Mouse (Mus musculus): ENCODE measurements around the gene Eps8. TPM values are rescaled to one million over a fixed set of nuclear protein-coding genes. Genes with fewer than 3 reads are reported as not detected.
"Not testable (repeated sequence)": the region's sequence is repeated elsewhere in the genome, so short reads cannot be mapped to it uniquely, and the experiment has no call there.

The Eps8 gene
- total RNA-seq, 2 experiments from 2014 or later: 35.4 to 41.4 TPM

DNA sequence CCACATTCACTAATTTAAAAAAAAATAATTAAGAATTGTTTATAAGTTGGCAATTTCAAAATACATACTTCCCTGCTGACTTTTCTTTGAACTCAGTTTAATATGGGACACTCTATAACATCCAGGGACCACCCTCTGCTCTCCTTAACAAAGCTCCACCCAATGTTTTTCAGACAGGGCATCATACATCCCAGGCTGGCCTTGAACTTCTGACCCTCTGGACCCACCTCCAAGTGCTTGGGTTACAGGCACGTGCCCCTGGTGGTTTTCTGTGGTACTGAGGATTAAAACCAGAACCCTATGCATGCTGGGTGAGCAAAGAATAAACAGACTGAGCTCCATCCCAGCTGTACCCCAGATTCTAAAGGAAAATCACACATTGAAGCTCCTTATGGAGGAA, 150.6 kb downstream of the Eps8 start:
- intact Hi-C loops (cut with DNase I): no loop called here
- DNase-seq (ENCODE audit: extremely low spot score in 1 of 2, low spot score in 2 of 2): no peak

DNA sequence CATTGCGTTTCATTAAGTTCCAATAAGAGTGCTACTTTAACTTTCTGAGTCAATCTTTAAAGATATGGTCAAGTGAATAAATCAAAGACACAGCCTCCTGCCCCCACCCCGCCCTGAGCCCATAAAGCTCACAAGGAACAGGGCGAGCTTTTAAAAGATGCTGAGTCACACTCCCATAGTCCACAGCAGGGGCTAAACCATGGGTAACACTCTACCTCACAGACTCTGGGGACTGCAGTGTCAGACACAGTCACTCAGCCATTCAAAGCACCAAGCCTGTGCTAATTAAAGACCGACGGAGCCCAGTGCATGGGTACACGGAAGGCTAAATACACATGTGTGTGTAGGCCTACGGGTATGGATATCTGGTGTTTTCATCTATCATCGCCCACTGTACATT, 151.2 kb downstream of the Eps8 start:
- DNase-seq (ENCODE audit: extremely low spot score in 1 of 2, low spot score in 2 of 2): no peak

DNA sequence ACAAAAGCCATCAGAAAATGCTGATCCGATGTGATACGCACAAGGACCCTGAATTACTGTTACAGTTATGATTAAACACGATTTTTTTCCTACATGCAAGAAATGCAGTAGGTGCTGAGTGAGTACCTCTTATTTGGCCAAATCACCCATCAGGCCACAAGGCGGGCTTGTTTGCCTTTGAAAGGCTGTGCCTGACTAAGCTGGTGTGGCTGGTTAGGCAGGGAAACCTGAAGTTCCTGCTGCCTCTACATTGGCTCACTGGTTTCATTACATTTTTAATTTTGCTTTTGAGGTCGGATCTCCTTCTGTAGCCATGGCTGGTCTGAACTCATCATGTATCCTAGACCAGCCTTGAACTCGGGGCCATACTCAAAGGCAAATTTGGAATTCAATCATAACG, 151.7 kb downstream of the Eps8 start:
- intact Hi-C loops (cut with DNase I): no loop called here
- DNase-seq (ENCODE audit: extremely low spot score in 1 of 2, low spot score in 2 of 2): no peak

More for the DNA sequence above, 151.2 kb downstream of the Eps8 start:
- intact Hi-C loops (cut with DNase I): no loop called here

DNA sequence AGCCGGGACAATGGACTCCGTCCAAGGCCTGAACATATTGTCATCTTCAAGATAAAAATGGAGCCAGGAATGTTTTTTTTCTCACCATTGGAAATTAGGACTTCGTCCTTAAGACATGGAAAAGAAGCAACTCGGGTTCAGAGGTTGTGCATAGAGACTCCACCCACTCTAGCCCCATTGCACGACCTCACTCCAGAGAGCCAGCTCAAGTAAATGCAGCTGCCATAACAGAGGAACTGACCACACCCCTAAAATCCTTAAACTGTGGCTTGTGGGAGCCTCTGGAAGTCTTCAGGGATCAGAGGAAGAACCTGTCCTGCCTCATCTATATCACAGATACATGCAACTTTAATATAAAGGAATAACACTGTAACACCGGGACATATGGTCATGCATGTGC, 155.9 kb downstream of the Eps8 start:
- intact Hi-C loops (cut with DNase I): no loop called here
- DNase-seq (ENCODE audit: extremely low spot score in 1 of 2, low spot score in 2 of 2): no peak

DNA sequence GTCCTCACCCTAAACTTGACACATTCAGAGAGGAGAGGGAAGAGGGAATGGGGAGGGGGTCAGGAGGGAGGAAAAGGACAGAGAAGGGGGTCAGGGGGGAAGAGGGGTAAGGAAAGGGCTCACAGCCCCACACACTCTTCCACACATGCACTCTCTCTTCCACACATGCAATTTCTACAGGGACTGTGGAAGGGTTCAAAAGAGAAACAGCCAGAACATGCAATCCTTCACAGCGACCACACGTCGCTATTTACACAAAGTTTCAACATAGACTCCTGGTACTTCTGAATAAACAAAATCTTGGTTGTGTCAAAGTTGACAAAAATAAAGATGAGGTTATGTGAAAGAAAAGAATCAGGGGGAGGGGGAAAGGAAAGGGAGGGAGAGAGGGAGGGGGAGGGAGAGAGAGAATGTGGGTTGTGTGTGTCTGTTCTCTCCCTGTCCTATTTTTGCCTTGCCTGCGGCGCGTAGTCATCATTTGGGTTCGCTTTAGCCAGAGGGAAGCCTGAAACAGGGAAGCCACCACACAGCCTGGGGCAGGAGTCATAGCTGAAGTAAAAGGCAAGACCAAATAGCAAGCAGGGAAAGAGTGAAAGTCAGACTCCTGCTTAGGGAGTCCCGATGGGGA, 157.4 kb downstream of the Eps8 start:
- intact Hi-C loops (cut with DNase I): no loop called here
- no peak for DNase-seq (ENCODE audit: extremely low spot score in 1 of 2, low spot score in 2 of 2)

DNA sequence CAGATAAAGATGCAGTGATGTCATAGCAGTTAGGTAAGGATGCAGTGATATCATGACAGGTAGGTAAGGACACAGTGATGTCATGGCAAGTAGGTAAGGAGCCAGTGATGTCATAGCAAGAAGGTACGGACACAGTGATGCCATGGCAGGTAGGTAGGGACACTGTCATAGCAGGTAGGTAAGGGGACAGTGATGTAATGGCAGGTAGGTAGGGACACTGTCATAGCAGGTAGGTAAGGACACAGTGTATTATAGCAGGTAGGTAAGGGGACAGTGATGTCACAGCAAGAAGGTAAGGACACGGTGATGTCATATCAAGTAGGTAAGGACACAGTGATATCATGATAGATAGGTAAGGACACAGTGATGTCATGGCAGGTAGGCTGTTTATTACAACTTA, 158.1 kb downstream of the Eps8 start:
- intact Hi-C loops (cut with DNase I): no loop called here
- DNase-seq (ENCODE audit: extremely low spot score in 1 of 2, low spot score in 2 of 2): no peak

DNA sequence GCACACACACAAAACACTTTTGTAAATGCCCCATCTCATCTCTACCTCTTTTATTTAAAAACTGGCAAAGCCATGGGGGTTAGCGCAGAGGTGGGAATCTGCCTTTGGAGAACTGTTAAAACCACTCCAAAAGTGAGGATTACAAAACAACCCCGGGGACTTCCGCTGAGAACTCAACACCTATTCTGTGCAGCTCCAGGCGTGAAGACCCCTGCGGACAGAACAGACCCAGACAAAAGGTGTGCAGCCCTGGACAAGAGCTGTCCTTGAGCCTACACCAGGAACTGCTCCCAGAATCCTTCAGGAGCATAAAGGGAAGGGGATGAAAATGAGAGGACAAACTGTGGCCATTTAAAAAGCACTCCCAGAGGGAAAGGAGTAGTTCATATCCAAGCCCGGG, 159.4 kb downstream of the Eps8 start:
- DNase-seq (ENCODE audit: extremely low spot score in 1 of 2, low spot score in 2 of 2): no peak
- intact Hi-C loops (cut with DNase I): no loop called here

DNA sequence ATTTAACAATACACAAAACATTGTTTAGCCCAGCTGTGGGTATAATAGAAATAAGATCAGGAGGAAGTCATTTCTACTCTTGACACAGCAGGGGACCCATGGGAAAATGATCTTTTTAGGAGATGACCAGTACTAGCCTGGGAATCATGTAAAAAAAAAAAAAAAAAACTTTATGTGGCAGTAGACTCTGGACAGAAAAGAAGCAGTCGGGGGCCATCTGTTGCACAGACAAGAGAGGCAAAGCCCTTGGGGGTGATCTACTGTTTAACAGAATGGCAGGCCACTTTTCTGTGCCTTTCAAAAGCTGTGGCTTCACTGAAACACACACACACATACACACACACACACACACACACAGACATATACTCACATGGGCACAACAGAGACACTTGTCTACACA, 159.9 kb downstream of the Eps8 start:
- intact Hi-C loops (cut with DNase I): no loop called here
- DNase-seq (ENCODE audit: extremely low spot score in 1 of 2, low spot score in 2 of 2): no peak

DNA sequence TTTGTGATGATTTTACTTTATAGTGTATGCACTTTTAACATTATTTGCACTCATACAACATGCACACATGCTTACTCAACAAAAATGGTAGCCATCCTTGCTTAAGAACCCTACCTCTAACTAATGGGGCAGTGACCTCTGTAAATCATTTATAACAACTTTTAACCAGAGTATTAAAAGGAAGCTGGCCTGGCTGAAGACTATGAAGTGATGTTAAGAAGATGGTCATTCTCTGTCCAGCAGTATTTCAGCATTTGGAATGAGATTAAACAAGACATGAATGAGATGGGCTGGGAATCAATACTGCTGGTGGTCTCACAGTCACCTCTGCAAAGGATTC, 160.6 kb downstream of the Eps8 start:
- DNase-seq (ENCODE audit: extremely low spot score in 1 of 2, low spot score in 2 of 2): no peak
- intact Hi-C loops (cut with DNase I): no loop called here

DNA sequence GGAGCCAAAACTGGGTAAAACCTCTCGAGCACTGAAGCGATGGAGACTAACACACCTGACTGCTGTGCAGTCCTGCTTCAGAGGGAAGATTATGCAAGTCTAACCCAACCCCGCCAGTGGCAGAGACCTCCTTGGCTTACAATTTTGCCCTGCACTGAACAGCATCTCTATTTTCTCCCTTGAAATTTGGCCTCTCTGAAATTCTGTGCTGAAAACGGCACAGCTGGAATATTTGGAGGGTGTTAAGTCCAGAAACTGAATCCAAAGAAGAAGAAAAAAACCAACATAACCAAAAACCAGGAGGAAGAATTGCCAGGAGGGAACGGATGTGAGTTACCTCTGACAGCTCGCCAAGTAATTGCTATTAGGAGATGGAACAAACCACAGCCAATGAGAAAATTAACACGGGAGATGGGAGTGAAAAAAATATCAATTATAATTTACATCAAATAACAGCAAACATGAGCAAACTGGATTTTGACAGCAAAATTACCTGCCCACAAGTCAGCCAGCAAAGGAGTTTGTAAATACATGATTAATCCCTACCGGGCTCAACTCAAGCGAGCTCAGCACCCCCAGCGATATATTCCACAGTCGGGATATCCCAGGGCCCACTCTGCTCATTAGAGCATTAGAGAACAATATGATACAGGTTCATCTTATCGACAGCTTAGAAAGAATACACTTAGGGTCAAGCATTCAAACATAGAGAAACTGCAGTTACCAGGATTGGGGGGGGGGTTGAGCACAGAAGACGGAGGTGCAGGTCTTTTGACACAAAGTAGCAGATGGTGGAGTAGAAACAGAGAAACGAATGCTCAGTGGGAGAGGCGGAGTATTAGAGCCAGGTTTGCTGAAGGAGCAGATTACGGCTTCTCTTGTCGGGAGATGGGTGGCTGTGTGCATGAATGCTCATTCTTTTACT, 161.2 kb downstream of the Eps8 start:
- DNase-seq (ENCODE audit: extremely low spot score in 1 of 2, low spot score in 2 of 2): no peak
- intact Hi-C loops (cut with DNase I): no loop called here

DNA sequence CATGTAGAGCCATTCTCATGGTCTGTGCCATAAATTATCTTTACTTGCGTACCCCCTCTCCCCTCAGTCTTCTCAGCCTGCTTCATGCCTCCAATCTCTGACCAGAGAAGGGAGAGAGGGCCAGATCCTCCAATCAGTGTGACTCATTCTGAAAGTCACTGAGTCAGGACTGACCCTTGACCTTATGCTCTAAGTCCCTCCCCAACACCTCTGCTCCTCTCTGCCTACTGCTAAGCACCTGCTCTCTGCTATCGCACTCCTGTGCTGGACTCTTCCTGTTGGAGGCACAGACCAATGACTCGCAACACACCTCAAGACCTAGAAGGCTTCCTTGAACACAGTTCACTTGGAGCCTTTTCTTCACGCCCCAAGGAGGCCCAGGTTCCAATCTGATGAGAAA, 162.1 kb downstream of the Eps8 start:
- intact Hi-C loops (cut with DNase I): no loop called here
- DNase-seq (ENCODE audit: extremely low spot score in 1 of 2, low spot score in 2 of 2): no peak

DNA sequence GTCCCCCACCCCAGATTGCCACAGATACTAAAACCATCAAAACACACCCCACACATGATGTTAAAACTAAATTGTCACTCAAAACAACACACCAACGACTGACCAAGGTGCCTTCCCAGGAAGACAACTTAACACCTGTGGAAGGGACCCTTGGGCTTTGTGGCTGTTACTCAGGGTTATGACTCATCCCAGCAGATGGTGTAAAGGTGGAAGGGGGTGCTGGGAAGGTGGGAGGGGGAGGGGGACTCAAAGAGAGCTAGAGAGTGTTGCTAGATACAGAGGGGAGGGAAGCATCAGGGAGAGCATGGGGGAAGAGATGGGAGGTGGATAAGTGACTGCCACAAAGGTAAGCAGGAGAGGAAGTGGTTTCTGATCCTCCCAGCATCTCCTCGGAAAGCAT, 163.0 kb downstream of the Eps8 start:
- no peak for DNase-seq (ENCODE audit: extremely low spot score in 1 of 2, low spot score in 2 of 2)
- intact Hi-C loops (cut with DNase I): no loop called here

DNA sequence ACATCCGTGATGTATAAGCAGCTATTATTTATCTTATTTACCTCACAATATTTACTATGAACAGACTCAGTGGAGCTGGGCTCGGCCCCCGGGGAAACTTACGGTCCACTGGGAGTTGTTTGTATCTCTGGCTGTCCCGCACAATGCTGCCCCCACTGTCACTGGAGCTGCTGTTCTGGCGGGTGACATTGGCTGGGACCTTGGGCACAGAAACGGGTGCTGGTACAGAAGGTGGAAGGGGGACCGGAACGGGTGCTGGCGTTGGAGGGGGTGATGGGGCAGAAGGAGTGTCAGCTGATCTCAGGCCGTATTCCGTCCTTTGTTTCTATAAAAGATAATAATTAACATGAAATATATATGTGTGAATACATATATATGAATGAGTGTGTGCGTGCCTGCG, 164.6 kb downstream of the Eps8 start:
- intact Hi-C loops (cut with DNase I): no loop called here
- no peak for DNase-seq (ENCODE audit: extremely low spot score in 1 of 2, low spot score in 2 of 2)

DNA sequence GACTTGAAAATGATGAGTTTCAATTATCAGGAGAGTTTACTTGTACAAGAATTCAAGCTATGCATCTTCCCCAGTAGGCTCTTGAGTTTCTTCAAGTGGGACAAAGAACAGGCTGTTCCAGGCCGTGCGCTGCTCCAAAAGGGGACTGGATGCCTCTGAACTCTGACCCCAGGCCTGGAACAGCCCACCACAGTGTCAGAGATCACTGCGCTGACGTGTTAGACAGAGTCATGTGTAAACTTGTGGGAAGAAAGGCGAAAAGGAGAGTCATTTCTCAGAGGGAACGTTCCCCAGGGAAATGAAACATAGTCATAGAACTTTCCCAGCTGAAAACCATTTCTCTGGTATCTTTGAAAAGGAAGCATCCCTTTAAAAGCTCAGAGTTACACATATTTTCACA, 167.2 kb downstream of the Eps8 start:
- peak in 1 of 2 experiments; percentile 59 for DNase-seq (ENCODE audit: extremely low spot score in 1 of 2, low spot score in 2 of 2)
- intact Hi-C loops (cut with DNase I): no loop called here

DNA sequence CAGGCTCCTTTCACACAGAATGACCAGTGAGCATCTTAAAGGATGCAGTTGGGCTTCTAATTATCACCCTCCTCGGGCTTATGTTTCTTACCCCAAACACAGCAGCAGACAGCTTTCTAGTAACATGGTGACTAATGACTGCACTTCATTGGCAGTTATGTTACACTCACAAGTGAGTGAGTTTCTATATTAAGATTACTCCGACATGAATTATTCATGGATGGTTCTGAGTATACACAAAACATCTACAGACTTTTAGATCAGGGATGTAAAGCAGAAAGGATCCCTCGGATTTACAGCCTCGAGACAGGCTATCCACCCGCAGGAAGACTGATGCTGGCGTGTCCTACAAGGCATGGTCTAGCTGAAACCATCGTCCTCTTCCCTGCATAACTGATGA, 171.8 kb downstream of the Eps8 start:
- DNase-seq (ENCODE audit: extremely low spot score in 1 of 2, low spot score in 2 of 2): no peak
- intact Hi-C loops (cut with DNase I): no loop called here

DNA sequence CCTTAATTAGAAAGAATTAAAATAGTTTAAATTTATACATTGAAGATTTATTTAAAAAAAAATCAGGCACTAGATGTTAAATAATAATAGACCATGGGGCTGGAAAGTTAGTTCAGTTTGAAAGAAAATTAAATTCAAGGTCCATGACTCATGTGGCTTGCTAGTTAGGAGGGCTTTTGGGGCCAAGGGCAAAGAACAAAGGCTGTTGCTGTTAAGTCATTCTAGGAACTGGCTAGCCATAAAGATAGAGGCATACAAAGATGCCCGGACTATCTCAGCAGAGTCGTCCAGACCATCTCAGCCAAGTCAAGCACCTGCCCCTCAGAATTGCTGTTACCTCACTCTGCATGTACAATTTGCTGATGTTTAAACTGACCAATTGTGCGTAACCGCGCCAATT, 179.0 kb downstream of the Eps8 start:
- intact Hi-C loops (cut with DNase I); DNase-seq (ENCODE audit: extremely low spot score in 1 of 2, low spot score in 2 of 2): not testable (repeated sequence)

DNA sequence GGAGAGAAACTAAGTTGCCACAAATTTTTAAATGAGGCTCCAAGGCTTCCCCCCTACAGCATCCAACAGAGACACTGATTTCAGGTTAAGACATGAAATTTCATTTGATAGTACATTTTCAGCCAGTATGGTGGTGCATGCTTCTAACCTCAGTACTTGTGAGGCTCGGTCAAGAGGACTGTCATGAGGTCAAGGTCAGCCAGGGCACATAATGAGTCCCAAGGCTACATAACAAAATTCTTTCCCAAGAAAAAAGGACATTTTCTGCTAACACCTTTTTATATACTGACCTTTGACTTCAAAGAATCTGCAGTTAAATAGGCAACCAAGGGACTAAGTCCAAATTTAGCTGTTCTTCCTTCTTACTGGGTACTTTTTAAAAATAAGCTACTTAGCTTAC, 181.2 kb downstream of the Eps8 start:
- intact Hi-C loops (cut with DNase I): no loop called here
- DNase-seq (ENCODE audit: extremely low spot score in 1 of 2, low spot score in 2 of 2): no peak

DNA sequence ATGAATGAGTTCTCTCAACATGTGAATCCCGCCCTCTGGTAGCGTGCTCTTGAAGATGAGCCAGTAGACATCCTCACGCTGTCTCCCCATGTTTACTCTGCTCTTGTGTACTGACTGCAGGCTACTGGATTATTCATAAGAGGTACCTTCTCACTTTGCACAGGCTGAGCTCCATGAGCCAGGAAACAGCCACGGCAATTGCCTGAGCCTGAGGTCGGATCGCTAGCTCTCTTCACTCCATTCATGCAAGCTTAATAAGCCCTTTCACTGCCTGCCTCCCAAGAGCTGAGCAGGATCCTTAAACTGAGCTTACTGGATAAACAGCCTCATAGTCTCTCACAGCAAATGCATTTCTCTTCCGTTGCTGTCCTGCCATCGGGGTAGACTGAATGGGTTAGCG, 182.5 kb downstream of the Eps8 start:
- DNase-seq (ENCODE audit: extremely low spot score in 1 of 2, low spot score in 2 of 2): no peak

DNA sequence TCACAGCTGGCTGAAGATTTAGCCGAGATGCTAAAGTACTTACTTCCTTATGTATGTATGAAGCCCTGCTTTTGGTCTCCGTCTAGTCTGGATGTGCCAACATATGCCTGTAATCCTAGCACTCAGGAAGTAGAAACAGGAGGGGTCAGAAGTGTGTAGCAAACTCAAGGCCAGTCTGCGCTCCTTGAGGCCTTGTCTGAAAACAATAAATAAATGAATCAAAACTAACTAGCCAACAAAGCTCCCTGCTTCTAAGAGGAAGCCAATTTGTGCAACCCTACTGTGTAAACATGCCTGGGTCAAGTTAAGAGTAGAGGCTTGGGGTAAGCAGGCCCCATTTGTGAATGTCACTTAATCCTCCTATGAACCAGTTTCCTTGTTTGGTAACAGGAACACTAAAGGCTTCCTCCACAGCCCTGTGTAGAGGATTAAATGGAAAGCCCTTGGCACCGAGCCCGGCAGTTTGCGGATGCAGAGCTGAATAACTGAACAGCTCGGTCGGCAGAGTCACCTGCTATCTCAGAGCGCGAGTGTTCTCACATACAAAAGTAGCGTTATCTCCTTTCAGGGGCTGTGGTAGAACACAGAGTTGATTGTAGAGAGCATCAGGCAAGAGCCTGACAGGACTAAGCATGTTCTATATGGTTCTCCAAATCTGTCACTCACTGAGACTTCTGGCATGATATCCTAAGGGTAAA, 183.6 kb downstream of the Eps8 start:
- peak; percentile 88 to 95 for DNase-seq (ENCODE audit: extremely low spot score in 1 of 2, low spot score in 2 of 2)
- intact Hi-C loops (cut with DNase I): no loop called here

More for the DNA sequence above, 182.5 kb downstream of the Eps8 start:
- intact Hi-C loops (cut with DNase I): no loop called here

DNA sequence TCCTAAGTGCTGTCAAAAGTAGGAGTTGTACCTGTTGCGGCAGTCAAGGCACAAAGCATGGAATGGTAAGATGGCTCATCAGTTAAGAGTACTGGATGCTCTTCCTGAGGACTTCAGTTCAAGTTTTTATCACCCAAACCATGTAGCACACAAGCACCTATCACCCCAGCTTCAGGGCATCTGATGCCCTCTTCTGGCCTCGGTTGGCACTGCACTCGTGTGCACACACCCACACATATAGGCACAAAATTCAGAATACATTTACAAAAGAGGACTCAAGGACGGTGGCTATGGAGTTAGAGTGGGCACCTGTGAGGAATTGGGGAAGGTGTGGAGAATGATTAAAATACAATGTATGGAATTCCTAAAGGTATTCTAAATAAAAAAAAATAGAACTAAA, 185.1 kb downstream of the Eps8 start:
- intact Hi-C loops (cut with DNase I): no loop called here
- DNase-seq (ENCODE audit: extremely low spot score in 1 of 2, low spot score in 2 of 2): no peak
